Mouse (Mus musculus) heart, embryonic 10.5 days (tissue): ENCODE data around the gene Nxn. TPM values are rescaled to one million over a fixed set of nuclear protein-coding genes. Genes with fewer than 3 reads are reported as not detected.
A peak's percentile ranks its signal among the peaks of the same experiment; 100 is the strongest.

ENCODE experiments used
- DNase-seq: peaks from one replicate; pipeline ENCODE4 v3.0.0-alpha.2; 2017; ENCODE audit warnings: low spot score
- H3K27ac ChIP-seq: fragments of 300-500 bp; sonication (generic); 2 replicates; pipeline ENCODE4 v1.5.1; 2016; ENCODE audit warnings: mild to moderate bottlenecking
- H3K27me3 ChIP-seq: fragments of 300-500 bp; sonication (generic); 2 replicates; pipeline ENCODE4 v1.6.1; 2016; ENCODE audit warnings: mild to moderate bottlenecking; ENCODE audit not compliant: poor library complexity, insufficient read depth, severe bottlenecking
- H3K36me3 ChIP-seq: fragments of 300-500 bp; sonication (generic); 2 replicates; pipeline ENCODE4 v1.6.1; 2016; ENCODE audit warnings: mild to moderate bottlenecking, moderate library complexity
- H3K4me1 ChIP-seq: fragments of 300-500 bp; sonication (generic); 2 replicates; pipeline ENCODE4 v1.6.1; 2016; ENCODE audit warnings: mild to moderate bottlenecking
- H3K4me3 ChIP-seq: fragments of 300-500 bp; sonication (generic); 2 replicates; pipeline ENCODE4 v1.5.1; 2016; ENCODE audit warnings: mild to moderate bottlenecking, moderate library complexity
- H3K9me3 ChIP-seq: fragments of 300-500 bp; sonication (generic); 2 replicates; pipeline ENCODE4 v1.6.1; 2016; ENCODE audit warnings: mild to moderate bottlenecking, moderate library complexity
- WGBS: fragments of 180-500 bp; shearing (Covaris S2); methylation state at CpG from one replicate; pipeline ENCODE4 v1.1.7; 2016; 5-methylcytosine and 5-hydroxymethylcytosine counted together
- polyA plus RNA-seq: library from polyadenylated mRNA; unstranded; fragments of >200 nt; fragmentation: Nextera tagmentation; extraction: Ambion mirVana; gene quantifications from 2 replicates; pipeline ENCODE4 v1.2.1, GENCODE M21; 2016

Gene Nxn
- polyA plus RNA-seq, 1 experiment from 2014 or later = 34.5 TPM

DNA sequence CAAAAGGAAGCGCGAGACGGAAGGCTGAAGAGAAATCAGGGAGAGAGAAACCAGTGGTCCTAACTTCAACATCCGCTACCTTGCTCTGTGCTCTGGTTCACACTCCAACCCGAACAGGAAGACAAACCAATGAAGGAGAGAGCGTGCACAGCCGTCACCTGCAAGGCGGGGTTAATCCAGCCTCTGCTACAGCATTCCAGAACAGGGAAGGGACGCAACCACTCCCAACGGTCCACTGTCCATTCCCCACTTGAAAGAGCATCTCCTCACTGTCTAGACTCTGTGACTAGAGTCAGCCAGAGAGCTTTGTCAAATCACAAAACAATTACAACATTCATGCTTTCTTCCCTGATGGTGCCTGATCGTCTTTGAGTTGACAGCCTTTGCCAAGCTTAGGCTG, 5.9 kb downstream of the Nxn start:
- no peak overlapping the region for H3K4me3 ChIP-seq
- WGBS = 84% methylated on average over 11 of the region's 11 CpGs
- no peaks in the 10 kb centered on the region for H3K9me3 ChIP-seq
- peaks cover 18% of the 10 kb centered on the region for H3K36me3 ChIP-seq
- H3K4me1 ChIP-seq = peaks cover 21% of the 10 kb centered on the region; the same call in 1 of the 2 replicates
- H3K27ac ChIP-seq = no peak overlapping the region
- DNase-seq = no peak
- no peaks in the 10 kb centered on the region for H3K27me3 ChIP-seq

DNA sequence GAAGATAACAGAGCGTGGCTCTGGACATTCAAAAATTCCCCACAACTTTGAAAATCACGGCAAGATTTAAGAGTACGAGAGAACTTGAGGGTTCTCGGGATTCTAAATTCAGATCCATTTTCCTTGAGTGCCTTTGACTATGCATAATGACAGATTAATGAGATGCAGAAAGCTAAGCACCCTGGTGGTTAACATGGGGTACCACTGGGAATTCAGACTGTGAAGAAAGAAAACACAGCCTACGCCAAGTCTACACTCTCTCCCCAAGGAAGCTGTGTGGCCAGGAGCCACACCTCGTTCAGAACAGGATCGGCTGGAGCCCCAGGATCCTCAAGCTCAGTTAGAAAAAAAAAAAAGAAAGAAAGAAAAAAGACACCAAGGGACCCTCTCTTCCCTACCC, 6.4 kb downstream of the Nxn start:
- DNase-seq = no peak
- Histone ChIP-seq H3K4me3 (no peak overlapping the region), H3K4me1 (peaks cover 21% of the 10 kb centered on the region; the same call in 1 of the 2 replicates), H3K27ac (no peak overlapping the region), H3K27me3 (no peaks in the 10 kb centered on the region), H3K9me3 (no peaks in the 10 kb centered on the region), H3K36me3 (peaks cover 18% of the 10 kb centered on the region)
- 92% methylated on average over 7 of the region's 7 CpGs for WGBS

DNA sequence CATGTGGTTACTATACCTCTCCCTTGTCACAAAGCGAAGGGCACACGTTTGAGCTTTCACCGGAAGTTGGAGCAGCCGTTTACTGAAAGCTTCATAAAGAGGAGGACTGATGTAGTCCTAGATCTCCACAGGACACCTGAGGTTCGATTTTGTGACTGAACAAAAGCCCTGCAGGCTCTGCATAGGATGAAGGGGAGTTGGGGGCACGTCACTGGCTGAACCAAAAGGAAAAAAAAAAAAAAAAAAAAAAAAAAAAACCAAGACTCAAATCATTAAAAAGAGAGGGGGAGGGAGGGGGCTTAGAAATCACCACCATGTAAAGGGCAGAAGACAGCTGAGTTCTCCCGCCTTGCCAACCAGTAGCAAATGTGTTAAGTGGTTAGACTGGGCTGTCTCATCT, 10.2 kb downstream of the Nxn start:
- 63% methylated on average over 7 of the region's 7 CpGs for WGBS
- Histone ChIP-seq H3K27me3 (no peaks in the 10 kb centered on the region), H3K36me3 (peaks cover 18% of the 10 kb centered on the region), H3K4me3 (no peak overlapping the region), H3K27ac (no peak overlapping the region), H3K9me3 (no peaks in the 10 kb centered on the region), H3K4me1 (peaks cover 29% of the 10 kb centered on the region)
- DNase-seq = no peak

DNA sequence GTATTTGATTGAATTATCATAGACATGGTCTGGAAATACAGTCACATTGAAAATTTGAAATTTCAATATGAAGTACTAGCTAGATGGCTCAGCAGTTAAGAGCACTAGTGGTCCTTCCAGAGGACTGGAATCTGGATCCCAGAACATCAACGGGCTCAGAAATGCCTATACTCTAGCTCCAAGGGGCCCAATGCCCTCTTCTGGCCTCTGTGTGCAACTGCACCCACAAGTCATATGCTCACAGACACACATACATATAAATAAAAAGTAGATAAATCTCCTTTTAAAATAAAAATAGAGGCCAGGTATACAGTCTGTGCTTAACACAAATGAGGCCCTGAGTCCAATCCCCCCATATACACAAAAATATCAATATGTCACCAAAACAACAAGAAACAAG, 11.8 kb downstream of the Nxn start:
- H3K36me3 ChIP-seq = peaks cover 18% of the 10 kb centered on the region
- no peak for DNase-seq
- H3K9me3 ChIP-seq = no peaks in the 10 kb centered on the region
- no peak overlapping the region for H3K4me3 ChIP-seq
- no peaks in the 10 kb centered on the region for H3K27me3 ChIP-seq
- H3K4me1 ChIP-seq = peaks cover 24% of the 10 kb centered on the region
- H3K27ac ChIP-seq = no peak overlapping the region
- 86% methylated on average over 1 of the region's 1 CpGs for WGBS

DNA sequence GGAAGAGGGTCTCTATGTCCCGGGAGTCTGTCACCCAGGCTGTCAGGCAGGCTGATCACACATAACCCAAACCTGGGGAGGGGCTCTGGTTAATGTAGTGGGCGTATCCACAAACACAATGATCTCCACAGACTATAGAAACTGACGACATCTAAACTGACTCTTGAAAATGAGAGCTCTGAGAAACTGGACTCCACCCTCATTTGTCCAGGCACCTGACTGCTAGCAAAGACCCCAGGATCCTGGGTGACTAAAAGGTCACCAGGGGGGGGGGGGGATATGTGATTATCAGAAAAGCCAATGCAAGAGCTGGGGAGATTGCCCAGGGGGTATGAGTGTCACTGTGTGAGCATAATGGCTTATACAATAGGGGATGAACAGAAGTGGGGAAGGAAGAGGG, 13.2 kb downstream of the Nxn start:
- Histone ChIP-seq H3K27me3 (no peaks in the 10 kb centered on the region), H3K4me1 (peaks cover 32% of the 10 kb centered on the region), H3K36me3 (peaks cover 5% of the 10 kb centered on the region), H3K4me3 (no peak overlapping the region), H3K9me3 (no peaks in the 10 kb centered on the region), H3K27ac (peak overlapping the region; percentile 47)
- no peak for DNase-seq
- WGBS = 54% methylated on average over 3 of the region's 3 CpGs

DNA sequence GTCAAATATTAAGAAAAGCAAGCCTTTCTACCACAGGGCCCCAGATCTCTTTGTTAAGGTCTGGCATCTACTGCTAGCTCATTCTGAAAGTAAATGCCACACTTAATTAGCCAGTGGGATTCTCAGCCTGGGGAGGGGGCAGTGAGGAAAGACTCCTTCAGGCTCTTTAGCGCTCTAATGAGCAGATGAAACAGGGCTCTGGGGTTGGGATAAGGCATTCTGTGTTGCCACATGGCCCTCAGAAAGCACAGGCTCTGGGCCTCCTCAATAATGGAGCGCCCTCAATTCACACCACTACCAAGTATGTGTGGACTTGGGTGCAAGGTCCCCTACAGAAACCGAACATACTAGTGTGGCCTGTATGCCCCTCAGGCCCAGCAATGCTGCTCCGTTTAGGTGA, 13.9 kb downstream of the Nxn start:
- no peak overlapping the region for H3K4me3 ChIP-seq
- no peaks in the 10 kb centered on the region for H3K27me3 ChIP-seq
- WGBS = 62% methylated on average over 4 of the region's 4 CpGs
- H3K27ac ChIP-seq = peak overlapping the region; percentile 48; the same call in 1 of the 2 replicates
- no peaks in the 10 kb centered on the region for H3K9me3 ChIP-seq
- H3K4me1 ChIP-seq = peaks cover 40% of the 10 kb centered on the region
- H3K36me3 ChIP-seq = no peaks in the 10 kb centered on the region
- DNase-seq = no peak

DNA sequence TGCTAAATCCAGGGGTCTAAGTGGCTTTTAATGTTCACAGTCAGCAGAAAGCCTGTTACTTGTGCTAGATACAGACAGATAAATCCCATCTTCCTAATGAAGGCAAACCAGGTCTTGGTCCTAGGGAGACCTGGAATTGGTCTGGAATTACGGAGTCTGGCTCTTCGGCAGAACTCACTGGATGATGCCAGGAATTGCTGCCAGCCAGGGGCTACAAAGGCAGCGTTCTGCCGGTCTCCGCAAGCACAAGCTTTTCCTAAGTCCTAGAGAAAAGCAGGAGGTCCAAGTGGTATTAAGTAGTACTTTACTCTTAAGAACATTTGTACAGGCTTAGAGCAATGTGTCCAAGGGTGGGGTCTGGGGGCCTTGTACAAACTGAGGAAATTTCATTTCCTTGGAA, 14.6 kb downstream of the Nxn start:
- 90% methylated on average over 5 of the region's 5 CpGs for WGBS
- H3K4me1 ChIP-seq = peaks cover 42% of the 10 kb centered on the region
- no peaks in the 10 kb centered on the region for H3K9me3 ChIP-seq
- H3K36me3 ChIP-seq = no peaks in the 10 kb centered on the region
- H3K27me3 ChIP-seq = no peaks in the 10 kb centered on the region
- DNase-seq = no peak
- no peak overlapping the region for H3K4me3 ChIP-seq
- no peak overlapping the region; the same call in 1 of the 2 replicates for H3K27ac ChIP-seq

DNA sequence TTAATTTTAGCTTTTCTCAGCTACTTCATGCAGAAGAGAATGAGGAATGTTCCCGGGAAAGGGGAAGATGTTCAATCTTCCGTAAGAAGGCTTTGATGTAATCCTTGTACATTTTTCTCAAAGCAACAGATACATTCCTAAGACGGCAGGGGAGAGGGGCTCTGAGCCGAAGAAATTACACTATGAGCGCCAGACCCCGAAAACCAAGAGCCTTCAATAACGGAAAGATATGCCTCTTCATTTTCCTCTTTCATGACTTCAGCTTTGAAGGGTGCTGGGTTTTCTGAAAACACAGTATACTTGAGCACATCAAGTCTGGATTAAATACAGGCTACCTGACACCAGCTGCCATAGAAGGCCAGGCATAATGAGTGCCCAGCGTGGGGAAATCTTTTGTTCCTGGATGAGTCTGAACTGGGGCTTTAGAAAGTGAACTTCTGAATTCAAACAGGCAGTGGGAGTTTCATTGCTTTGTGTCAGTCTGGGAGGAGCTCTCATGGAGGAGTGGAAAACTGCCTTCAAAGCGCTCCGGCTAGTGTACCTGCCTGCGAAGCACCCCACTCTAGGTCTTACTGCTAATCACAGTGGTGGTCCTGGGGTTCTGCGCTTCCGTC, 16.1 kb downstream of the Nxn start:
- H3K9me3 ChIP-seq = no peaks in the 10 kb centered on the region
- WGBS = 84% methylated on average over 13 of the region's 13 CpGs
- no peaks in the 10 kb centered on the region for H3K36me3 ChIP-seq
- no peak overlapping the region for H3K4me3 ChIP-seq
- DNase-seq = no peak
- H3K4me1 ChIP-seq = peaks cover 38% of the 10 kb centered on the region
- H3K27me3 ChIP-seq = no peaks in the 10 kb centered on the region
- H3K27ac ChIP-seq = no peak overlapping the region

DNA sequence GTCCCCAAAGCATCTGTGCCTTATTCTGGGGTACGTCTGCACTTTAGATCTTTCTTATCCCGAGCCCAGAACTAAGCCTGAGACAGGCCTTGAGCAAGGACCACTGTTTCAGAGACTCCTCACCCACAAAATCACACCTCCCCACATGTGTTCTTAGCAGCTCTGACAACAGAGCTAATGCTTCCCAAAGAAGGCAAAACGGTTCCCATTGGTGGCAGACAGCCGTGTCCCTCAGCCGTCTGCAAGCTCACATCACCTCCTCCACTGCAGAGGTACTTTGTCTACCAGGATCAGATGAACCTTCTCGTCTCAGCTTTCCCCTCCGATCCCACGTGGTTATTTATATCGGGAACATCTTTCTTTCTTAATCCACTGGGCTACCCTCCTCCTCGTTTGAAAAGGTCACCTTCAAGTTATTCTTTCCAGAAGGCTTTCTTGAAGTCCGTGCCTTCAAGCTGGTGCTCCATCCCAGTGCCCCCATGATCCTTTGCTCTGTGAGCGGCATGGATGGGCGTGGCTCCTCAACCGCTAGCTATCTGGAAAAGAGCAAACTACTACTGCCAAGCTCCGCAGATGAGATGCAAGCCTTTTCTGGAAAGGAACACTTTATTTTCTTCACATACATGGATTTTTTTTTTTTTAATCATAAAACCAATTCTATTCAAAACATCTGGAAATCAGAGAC, 17.6 kb downstream of the Nxn start:
- H3K27ac ChIP-seq = peak overlapping the region; percentile 44; the same call in 1 of the 2 replicates
- peaks cover 44% of the 10 kb centered on the region for H3K4me1 ChIP-seq
- WGBS = 73% methylated on average over 15 of the region's 15 CpGs
- no peaks in the 10 kb centered on the region for H3K36me3 ChIP-seq
- no peak for DNase-seq
- H3K27me3 ChIP-seq = no peaks in the 10 kb centered on the region
- H3K4me3 ChIP-seq = no peak overlapping the region
- no peaks in the 10 kb centered on the region for H3K9me3 ChIP-seq

DNA sequence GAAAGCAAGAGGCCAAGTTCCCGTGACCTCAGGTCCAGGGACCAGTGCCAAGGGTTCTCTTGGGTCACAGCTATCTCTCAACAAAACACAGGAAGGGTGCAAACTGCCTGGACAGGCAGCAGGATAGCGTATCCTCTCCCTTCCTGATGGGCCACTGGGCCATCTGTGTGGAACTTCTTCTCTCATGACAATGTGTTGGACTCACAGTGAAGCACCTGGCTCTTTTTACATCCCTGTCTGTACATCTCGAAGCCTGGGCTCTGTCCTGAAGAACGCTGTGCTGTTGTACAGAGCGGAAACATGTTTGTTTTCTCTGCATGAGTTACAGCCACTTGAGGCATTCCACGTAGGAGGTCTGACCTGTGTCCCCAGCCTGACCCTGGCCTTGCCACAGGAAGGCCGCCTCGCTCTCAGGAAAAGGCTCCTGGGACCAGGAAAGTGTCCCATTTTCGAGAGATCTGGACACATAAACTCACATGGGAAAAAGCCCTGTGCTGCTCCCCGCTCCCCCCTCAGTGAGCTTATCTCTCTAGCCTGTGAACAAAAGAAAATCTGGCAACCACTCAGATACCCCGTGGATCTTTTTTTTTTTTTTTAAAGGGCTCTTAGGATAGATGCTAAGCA, 18.9 kb downstream of the Nxn start:
- DNase-seq = no peak
- 26% methylated on average over 11 of the region's 11 CpGs for WGBS
- Histone ChIP-seq H3K36me3 (no peaks in the 10 kb centered on the region), H3K27ac (peak overlapping the region; percentile 80), H3K27me3 (no peaks in the 10 kb centered on the region), H3K9me3 (no peaks in the 10 kb centered on the region), H3K4me3 (no peak overlapping the region), H3K4me1 (peaks cover 47% of the 10 kb centered on the region)

DNA sequence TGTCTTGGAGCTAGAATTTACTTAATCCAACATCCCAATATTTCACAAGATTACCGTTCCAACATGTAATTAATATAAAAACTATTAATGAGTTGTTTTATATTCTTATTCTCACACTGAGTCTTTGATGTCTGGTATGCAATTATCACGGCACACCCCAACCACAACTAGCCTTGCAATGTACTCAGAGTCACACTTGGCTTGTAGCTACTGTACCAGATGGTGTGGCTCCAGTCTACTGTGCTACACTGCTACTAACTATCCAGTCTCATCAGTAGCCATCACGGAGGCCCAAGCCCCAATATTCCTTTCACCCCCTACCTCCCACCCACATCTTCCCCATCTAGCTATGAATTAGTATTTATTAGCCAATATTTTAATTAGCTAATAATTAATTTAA, 22.5 kb downstream of the Nxn start:
- H3K36me3 ChIP-seq = no peaks in the 10 kb centered on the region
- H3K9me3 ChIP-seq = no peaks in the 10 kb centered on the region
- 85% methylated on average over 3 of the region's 3 CpGs for WGBS
- H3K27ac ChIP-seq = peak overlapping the region; percentile 92; the same call in 1 of the 2 replicates
- H3K4me1 ChIP-seq = peaks cover 76% of the 10 kb centered on the region
- DNase-seq = no peak
- no peaks in the 10 kb centered on the region for H3K27me3 ChIP-seq
- H3K4me3 ChIP-seq = no peak overlapping the region

DNA sequence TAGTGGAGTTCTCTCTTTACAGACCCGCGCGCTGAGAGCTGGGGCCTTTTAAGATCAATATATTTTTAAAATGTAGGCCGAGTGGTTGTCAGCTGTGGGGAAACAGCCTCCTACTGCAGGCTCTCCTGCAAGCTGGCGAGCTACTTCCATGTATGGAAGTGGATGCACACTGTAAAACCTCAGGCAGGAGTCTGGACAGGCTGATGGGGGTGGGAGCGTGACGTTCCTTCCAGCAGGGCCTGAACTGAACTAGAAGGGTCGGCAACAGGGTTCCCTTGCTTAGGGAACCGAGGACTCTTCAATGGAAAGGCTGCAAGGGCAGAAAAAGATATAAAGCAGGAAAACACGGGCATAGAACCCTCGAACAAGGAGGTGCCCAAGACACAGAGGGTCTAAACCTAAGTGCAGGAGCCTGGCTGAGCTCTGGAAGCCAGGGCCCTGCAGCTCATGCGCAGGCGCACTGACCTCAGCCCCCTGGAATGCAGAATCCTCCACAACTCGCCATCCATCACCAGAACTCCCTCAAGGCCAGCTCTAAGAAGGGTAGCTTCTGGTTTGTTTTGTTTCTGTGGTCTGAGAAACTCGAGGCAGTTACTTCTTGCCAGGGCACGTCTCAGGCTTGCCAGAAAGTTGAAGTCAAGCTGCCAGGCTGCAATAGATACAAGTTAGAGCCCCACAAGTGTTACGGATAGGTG, 24.3 kb downstream of the Nxn start:
- H3K4me3 ChIP-seq = peak overlapping the region; percentile 0; the same call in 1 of the 2 replicates
- DNase-seq = peak; percentile 92
- WGBS = 29% methylated on average over 17 of the region's 17 CpGs
- H3K36me3 ChIP-seq = no peaks in the 10 kb centered on the region
- peak overlapping the region; percentile 92 for H3K27ac ChIP-seq
- peaks cover 76% of the 10 kb centered on the region for H3K4me1 ChIP-seq
- H3K27me3 ChIP-seq = no peaks in the 10 kb centered on the region
- H3K9me3 ChIP-seq = no peaks in the 10 kb centered on the region

DNA sequence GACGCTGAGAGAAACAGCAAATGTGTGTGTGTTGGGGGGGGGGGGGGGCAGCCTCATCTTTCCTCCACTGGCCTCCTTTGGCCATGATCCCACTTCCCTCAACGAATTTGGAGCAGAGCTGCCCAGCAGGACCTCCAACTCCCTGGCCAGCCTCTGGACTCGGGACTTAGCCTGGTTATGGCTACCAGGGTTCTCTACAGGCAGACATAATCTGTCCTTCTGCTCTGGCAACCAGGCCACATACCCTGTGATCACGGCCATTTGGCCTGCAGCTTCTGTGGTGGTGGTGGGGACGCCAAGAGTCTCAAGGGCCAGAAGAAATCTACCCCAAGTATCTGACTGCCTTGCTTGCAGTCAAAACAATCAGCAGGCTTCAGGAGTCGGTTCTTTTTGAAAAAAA, 26.4 kb downstream of the Nxn start:
- 36% methylated on average over 6 of the region's 6 CpGs for WGBS
- no peaks in the 10 kb centered on the region for H3K27me3 ChIP-seq
- DNase-seq = no peak
- no peaks in the 10 kb centered on the region for H3K36me3 ChIP-seq
- H3K4me1 ChIP-seq = peaks cover 79% of the 10 kb centered on the region
- H3K4me3 ChIP-seq = no peak overlapping the region
- H3K27ac ChIP-seq = peak overlapping the region; percentile 92; the same call in 1 of the 2 replicates
- no peaks in the 10 kb centered on the region for H3K9me3 ChIP-seq
